Mouse (Mus musculus) stomach, postnatal 0 days (tissue): Measurements from ENCODE around the gene Saal1.
"Not testable (repeated sequence)": the region's sequence is repeated elsewhere in the genome, so short reads cannot be mapped to it uniquely, and the experiment has no call there.

ENCODE experiments used
- CTCF ChIP-seq: IDR thresholded peaks from 2 replicates; pipeline ENCODE4 v1.5.1; 2016; ENCODE audit warnings: antibody characterized with exemption, low read depth, mild to moderate bottlenecking, moderate library complexity
- EP300 ChIP-seq: optimal IDR thresholded peaks from 2 replicates; pipeline ENCODE3; 2016; ENCODE audit warnings: antibody characterized with exemption

GRCm38 (mm10) chr7:46740041-46740440, 29.6 kb upstream of the Saal1 start:
- not testable (repeated sequence) for TF ChIP-seq CTCF, EP300
